Mouse (Mus musculus) heart, postnatal 0 days (tissue): ENCODE results near the gene AC109138.7.

Experiments
- CTCF ChIP-seq: IDR thresholded peaks from 2 replicates; pipeline ENCODE4 v1.5.1; 2016; ENCODE audit warnings: antibody characterized with exemption, control low read depth, low read depth
- EP300 ChIP-seq: IDR thresholded peaks from 2 replicates; pipeline ENCODE4 v1.6.1; 2016; ENCODE audit warnings: antibody characterized with exemption, low read depth

- no peak for TF ChIP-seq CTCF
- TF ChIP-seq EP300: no peak
Observed at GRCm38 (mm10) chr19:4203604-4204326, 10.4 kb upstream of the AC109138.7 start.
